Mouse (Mus musculus): Measurements from ENCODE around the gene Spock2.

DNA sequence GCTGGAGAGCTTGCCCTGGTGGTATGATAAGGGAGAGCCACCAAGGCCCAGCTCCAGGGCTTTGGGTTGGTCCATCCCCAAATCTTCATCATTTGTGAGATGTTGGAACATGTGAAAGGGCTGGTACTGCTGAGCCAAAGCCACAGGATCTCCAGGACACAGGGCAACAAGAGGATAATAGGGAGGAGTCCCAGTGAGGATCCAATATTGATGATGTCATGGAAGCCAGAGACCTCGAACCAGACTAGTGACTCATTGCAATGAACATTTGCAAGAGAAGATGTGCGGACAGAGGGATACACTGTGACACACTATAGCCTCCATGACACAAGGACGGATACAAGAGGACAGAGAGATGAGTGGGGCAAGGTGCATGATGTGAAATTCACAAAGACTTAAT, 52.1 kb downstream of the Spock2 start:
- TF ChIP-seq CTCF (IDR thresholded peaks at IDR 0.05; ENCODE audit: control insufficient read depth, insufficient read depth, insufficient replicate concordance, low read depth, low read length): no peak
- no peak for TF ChIP-seq POLR2A (IDR thresholded peaks at IDR 0.05; ENCODE audit: control insufficient read depth, low read depth, low read length)
